Mouse (Mus musculus): Measurements from ENCODE around the gene Ddah1.

- TF ChIP-seq POLR2A (IDR thresholded peaks at IDR 0.05; ENCODE audit: extremely low read depth, insufficient read depth, low read length) (no peak), CTCF (IDR thresholded peaks at IDR 0.05; ENCODE audit: low read depth, low read length) (no peak)
Observed at GRCm38 (mm10) chr3:145768439-145768838, 10.0 kb downstream of the Ddah1 start.
